Mouse (Mus musculus): ENCODE measurements around the gene Ass1. TPM values are rescaled to one million over a fixed set of nuclear protein-coding genes. Genes with fewer than 3 reads are reported as not detected.

Gene Ass1
- polyA plus RNA-seq, 1 experiment from 2014 or later: 9.6 TPM

GRCm38 (mm10) chr2:31551971-31552370 is 82.0 kb downstream of the Ass1 start:
- ATAC-seq (ENCODE audit: low FRiP score): no peak

GRCm38 (mm10) chr2:31554619-31555018 is 84.6 kb downstream of the Ass1 start:
- ATAC-seq (ENCODE audit: low FRiP score): no peak
- Histone ChIP-seq H3K36me3 (ENCODE audit: control insufficient read depth, insufficient read depth, low read length) (no peaks in the 10 kb centered on the region), H3K9me3 (ENCODE audit: control insufficient read depth, low read length) (peaks cover 3% of the 10 kb centered on the region; the same call in 1 of the 2 replicates), H3K4me2 (no peak overlapping the region), H3K4me1 (ENCODE audit: control insufficient read depth, insufficient read depth, low read length) (no peaks in the 10 kb centered on the region), H3K4me3 (ENCODE audit: low read depth, low read length) (no peak overlapping the region), H3K27me3 (ENCODE audit: control insufficient read depth, insufficient read depth, low read length) (no peaks in the 10 kb centered on the region), H3K9ac (ENCODE audit: low read length) (no peak overlapping the region), H3K27ac (ENCODE audit: low read depth, low read length) (no peak overlapping the region)
- 72% methylated on average over 5 of the region's 5 CpGs for WGBS
- no peak for DNase-seq (ENCODE audit: low spot score, missing footprints)

More at GRCm38 (mm10) chr2:31551971-31552370, 82.0 kb downstream of the Ass1 start:
- H3K9ac ChIP-seq (ENCODE audit: low read length): no peak overlapping the region
- no peaks in the 10 kb centered on the region for H3K27me3 ChIP-seq (ENCODE audit: control insufficient read depth, insufficient read depth, low read length)
- no peaks in the 10 kb centered on the region for H3K36me3 ChIP-seq (ENCODE audit: control insufficient read depth, insufficient read depth, low read length)
- peaks cover 2% of the 10 kb centered on the region; the same call in 1 of the 2 replicates for H3K4me1 ChIP-seq (ENCODE audit: control insufficient read depth, insufficient read depth, low read length)
- H3K9me3 ChIP-seq (ENCODE audit: control insufficient read depth, low read length): peaks cover 3% of the 10 kb centered on the region; the same call in 1 of the 2 replicates
- H3K27ac ChIP-seq (ENCODE audit: low read depth, low read length): no peak overlapping the region
- 91% methylated on average over 10 of the region's 10 CpGs for whole genome bisulfite sequencing
- DNase-seq (ENCODE audit: low spot score, missing footprints): no peak
- no peak overlapping the region for H3K4me3 ChIP-seq (ENCODE audit: low read depth, low read length)
- H3K4me2 ChIP-seq: no peak overlapping the region

Other genes starting within 250 kb of the Ass1 start
- gene Ncs1, start 224.4 kb upstream of the Ass1 start, polyA plus RNA-seq (2014; fragmentation: Nextera tagmentation; extraction: Ambion mirVana): 64.3 and 67.4 TPM in 2 replicates
- gene Hmcn2, start 155.8 kb upstream of the Ass1 start, polyA plus RNA-seq (2014; fragmentation: Nextera tagmentation; extraction: Ambion mirVana): 0.10 TPM in 1 of 2 replicates, not detected in the other
- gene Fubp3, start 102.4 kb downstream of the Ass1 start, polyA plus RNA-seq (2014; fragmentation: Nextera tagmentation; extraction: Ambion mirVana): 92.6 and 97.5 TPM in 2 replicates
- gene Prdm12, start 169.8 kb downstream of the Ass1 start, polyA plus RNA-seq (2014; fragmentation: Nextera tagmentation; extraction: Ambion mirVana): 11.3 and 11.7 TPM in 2 replicates
- gene Exosc2, start 200.5 kb downstream of the Ass1 start, polyA plus RNA-seq (2014; fragmentation: Nextera tagmentation; extraction: Ambion mirVana): 70.1 and 70.2 TPM in 2 replicates
- gene Abl1, start 218.2 kb downstream of the Ass1 start, polyA plus RNA-seq (2014; fragmentation: Nextera tagmentation; extraction: Ambion mirVana): 28.4 and 33.0 TPM in 2 replicates